Comparison of ENCODE assay signal across 9 mouse cellular contexts in genomic region chr11:19947626-19948135, GRCm38 (mm10). TPM values are rescaled to one million over a fixed set of nuclear protein-coding genes. Genes with fewer than 3 reads are reported as not detected.
DNase-seq lines count a peak whose midpoint lies in the region; ATAC-seq lines count a peak whose summit lies in the region.
"Had no signal": no experiment of that assay in that cellular context is flagged by ENCODE, and none has a peak within 500 bp of the region (broad histone marks: within the 10 kb centered on the region; RNA-seq: fewer than 3 reads in every experiment).

No protein-coding gene starts in this region.

- H3K27ac ChIP-seq in hindbrain, embryonic 14.5 days = no peak overlapping the region
- H3K27ac ChIP-seq in hindbrain, embryonic 12.5 days = no peak overlapping the region
- no peak overlapping the region for H3K27ac ChIP-seq in embryonic facial prominence, embryonic 14.5 days (replicated peaks; ENCODE audit: low read depth, low read length)
- H3K27ac ChIP-seq: embryonic facial prominence, embryonic 15.5 days had no signal

- no peaks in the 10 kb centered on the region for H3K9me3 ChIP-seq in hindbrain, embryonic 14.5 days (ENCODE audit: control insufficient read depth, low read length)
- H3K9me3 ChIP-seq in hindbrain, embryonic 12.5 days (replicated peaks) = no peaks in the 10 kb centered on the region
- 0 out of 2 replicates have a peak, but pooled peaks cover 4% of the 10 kb centered on the region for H3K9me3 ChIP-seq in embryonic facial prominence, embryonic 14.5 days (ENCODE audit: control insufficient read depth, low read length)
- H3K9me3 ChIP-seq: embryonic facial prominence, embryonic 15.5 days had no signal

- no peaks in the 10 kb centered on the region for H3K27me3 ChIP-seq in hindbrain, embryonic 14.5 days (ENCODE audit: control insufficient read depth, insufficient read depth, low read length)
- H3K27me3 ChIP-seq in hindbrain, embryonic 12.5 days = no peaks in the 10 kb centered on the region
- no peaks in the 10 kb centered on the region for H3K27me3 ChIP-seq in embryonic facial prominence, embryonic 14.5 days (replicated peaks; ENCODE audit: control insufficient read depth, insufficient read depth, low read length)
- H3K27me3 ChIP-seq: embryonic facial prominence, embryonic 15.5 days had no signal

- no peak for DNase-seq in hindbrain, embryonic 14.5 days (ENCODE audit: low spot score)
- DNase-seq in adrenal gland, adult 8-10 months = peak; percentile 75
- DNase-seq in embryonic facial prominence, embryonic 14.5 days (ENCODE audit: low spot score) = no peak
- DNase-seq in layer of hippocampus, postnatal 10 days (ENCODE audit: low spot score in 2 of 2) = peak; percentile 36 to 48
- no peak for DNase-seq in B cell, adult 2 months
- no peak for DNase-seq in T-cell, adult 2 months (ENCODE audit: low spot score)

- no peak overlapping the region for H3K4me2 ChIP-seq in hindbrain, embryonic 14.5 days (replicated peaks)
- no peak overlapping the region for H3K4me2 ChIP-seq in hindbrain, embryonic 12.5 days (replicated peaks)
- H3K4me2 ChIP-seq in embryonic facial prominence, embryonic 14.5 days (ENCODE audit: low read depth, low read length) = no peak overlapping the region
- H3K4me2 ChIP-seq: embryonic facial prominence, embryonic 15.5 days had no signal

- H3K36me3 ChIP-seq in hindbrain, embryonic 14.5 days (replicated peaks; ENCODE audit: control insufficient read depth, insufficient read depth) = no peaks in the 10 kb centered on the region
- no peaks in the 10 kb centered on the region; the same call in 1 of the 2 replicates for H3K36me3 ChIP-seq in hindbrain, embryonic 12.5 days
- peaks cover 10% of the 10 kb centered on the region; the same call in 1 of the 2 replicates for H3K36me3 ChIP-seq in embryonic facial prominence, embryonic 14.5 days (ENCODE audit: control insufficient read depth, insufficient read depth, low read length)

- no peak overlapping the region for H3K9ac ChIP-seq in hindbrain, embryonic 14.5 days
- H3K9ac ChIP-seq in hindbrain, embryonic 12.5 days = no peak overlapping the region
- H3K9ac ChIP-seq in embryonic facial prominence, embryonic 14.5 days (ENCODE audit: low read depth, low read length) = no peak overlapping the region
- H3K9ac ChIP-seq: embryonic facial prominence, embryonic 15.5 days had no signal

- 84% methylated on average over 7 of the region's 7 CpGs for WGBS in hindbrain, embryonic 14.5 days
- WGBS in hindbrain, embryonic 12.5 days = 83% methylated on average over 7 of the region's 7 CpGs
- 83% methylated on average over 7 of the region's 7 CpGs for WGBS in embryonic facial prominence, embryonic 14.5 days

- H3K4me3 ChIP-seq in hindbrain, embryonic 14.5 days (replicated peaks; ENCODE audit: low read length) = no peak overlapping the region
- H3K4me3 ChIP-seq in hindbrain, embryonic 12.5 days = no peak overlapping the region
- no peak overlapping the region for H3K4me3 ChIP-seq in embryonic facial prominence, embryonic 14.5 days (ENCODE audit: low read depth, low read length)
- H3K4me3 ChIP-seq: embryonic facial prominence, embryonic 15.5 days had no signal

- peaks cover 7% of the 10 kb centered on the region; the same call in 1 of the 2 replicates for H3K4me1 ChIP-seq in hindbrain, embryonic 14.5 days (replicated peaks; ENCODE audit: control insufficient read depth, insufficient read depth, low read length)
- H3K4me1 ChIP-seq in hindbrain, embryonic 12.5 days = peaks cover 9% of the 10 kb centered on the region; the same call in 1 of the 2 replicates
- peaks cover 25% of the 10 kb centered on the region for H3K4me1 ChIP-seq in embryonic facial prominence, embryonic 14.5 days (ENCODE audit: control insufficient read depth, insufficient read depth, low read length)

- peak; percentile 55; the same call in 1 of the 2 replicates for ATAC-seq in hindbrain, embryonic 14.5 days (ENCODE audit: low FRiP score)
- ATAC-seq in hindbrain, embryonic 12.5 days (ENCODE audit: low FRiP score) = no peak
- 0 out of 2 replicates have a peak, but pooled peaks have one; percentile 7 for ATAC-seq in embryonic facial prominence, embryonic 14.5 days (ENCODE audit: low read depth)
- no peak for ATAC-seq in erythroblast, adult 5-6 weeks (replicated peaks; ENCODE audit: low FRiP score, poor library complexity, severe bottlenecking)

RNA-seq across cellular contexts. Expression of gene Spred2, which starts 23.5 kb away (rescaled TPM):
- polyA plus RNA-seq in hindbrain, embryonic 14.5 days (2014; fragmentation: Nextera tagmentation; extraction: Ambion mirVana) = 6.4 and 8.0 TPM in 2 replicates
- polyA plus RNA-seq in hindbrain, embryonic 12.5 days (2016; fragmentation: Nextera tagmentation; extraction: Ambion mirVana) = 6.8 and 7.8 TPM in 2 replicates
- 10 to 100 TPM; 31.6 to 39.9 (median 37.2) TPM for total RNA-seq in adrenal gland, adult 8-10 months (2022)
- polyA plus RNA-seq in embryonic facial prominence, embryonic 14.5 days (2014; fragmentation: Nextera tagmentation; extraction: Ambion mirVana) = 7.7 and 8.7 TPM in 2 replicates
- 10 to 100 TPM; 79.2 to 82.6 TPM for total RNA-seq in layer of hippocampus, postnatal 10 days (2021)
- total RNA-seq in erythroblast, adult 5-6 weeks (2015; ENCODE audit: low replicate concordance) = 3.8 and 4.4 TPM in 2 replicates
- 2.1 and 2.4 TPM in 2 replicates for total RNA-seq in erythroblast, adult 5-6 weeks (2017; ENCODE audit: low replicate concordance)

Comparison
In these comparisons a context has a peak if more than half of its experiments do, and no peak if none do; other contexts are left out.
1. ATAC-seq: peak in hindbrain, embryonic 14.5 days (single experiment) and embryonic facial prominence, embryonic 14.5 days (single experiment); none in hindbrain, embryonic 12.5 days (single experiment) and erythroblast, adult 5-6 weeks (single experiment).
2. DNase-seq: peak in adrenal gland, adult 8-10 months (single experiment) and layer of hippocampus, postnatal 10 days (2 of 2); none in hindbrain, embryonic 14.5 days (single experiment), embryonic facial prominence, embryonic 14.5 days (single experiment), B cell, adult 2 months (0 of 2) and T-cell, adult 2 months (single experiment).
3. RNA of gene Spred2, which starts 23.5 kb away (total RNA-seq): 79.2 to 82.6 TPM in layer of hippocampus, postnatal 10 days and 31.6 to 39.9 TPM in adrenal gland, adult 8-10 months; 2.1 to 4.4 TPM in erythroblast, adult 5-6 weeks; every median in the first group is over 4 times any median in the second.